Mouse (Mus musculus): ENCODE measurements at regions not wholly inside any gene's neighbourhood (a gene's known extent, or its start where the extent isn't known, plus 50 kb on each side); places are given as distances from the start of the nearest gene placed in this dataset.

DNA sequence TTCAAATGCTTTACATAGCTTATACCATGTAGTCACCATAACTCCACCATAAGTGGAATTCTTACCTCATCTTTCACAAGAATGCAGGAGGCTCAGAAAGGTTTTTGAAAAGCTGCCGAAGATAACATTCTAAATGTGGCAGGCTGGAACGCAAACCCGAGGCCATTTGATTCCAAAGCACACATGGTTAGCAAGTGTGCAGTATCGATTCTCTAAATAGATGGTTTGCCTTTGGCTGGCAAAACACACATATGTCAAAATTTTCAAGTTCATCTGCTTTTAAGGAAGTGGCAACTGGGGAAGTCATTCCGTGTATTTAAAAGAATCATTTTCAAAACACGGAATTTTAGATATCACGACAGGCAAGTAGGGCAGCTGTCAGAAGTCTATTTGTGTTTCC is 609.8 kb downstream of the Actr3 start:
- Histone ChIP-seq H3K4me1 (replicated peaks) (no peaks in the 10 kb centered on the region), H3K9me3 (no peaks in the 10 kb centered on the region), H3K36me3 (no peaks in the 10 kb centered on the region), H3K9ac (replicated peaks) (no peak overlapping the region), H3K4me3 (replicated peaks) (no peak overlapping the region), H3K4me2 (no peak overlapping the region), H3K27me3 (no peaks in the 10 kb centered on the region), H3K27ac (no peak overlapping the region)
- 90% methylated on average over 7 of the region's 7 CpGs for WGBS
- no peak for ATAC-seq (ENCODE audit: insufficient number of reproducible peaks, insufficient read depth, low FRiP score, low TSS enrichment, low read depth)

DNA sequence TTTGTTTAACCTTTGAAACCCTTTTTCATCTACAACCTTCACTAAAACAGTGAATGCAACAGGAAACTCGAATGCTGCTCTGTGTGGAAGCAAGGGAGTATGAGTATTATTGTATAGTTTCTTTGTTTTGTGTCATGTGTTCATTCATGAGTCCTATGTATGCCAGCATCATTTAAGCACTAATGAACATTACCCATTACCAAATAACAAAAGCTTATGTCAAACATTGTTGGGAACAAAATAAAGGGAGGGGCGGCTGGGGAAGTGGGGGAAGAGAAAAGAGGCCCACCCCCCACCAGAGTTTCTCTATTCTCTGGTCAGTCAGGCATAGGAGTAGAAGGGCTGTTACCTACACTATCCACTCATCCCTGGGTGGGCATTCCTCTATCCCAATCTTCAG is 642.5 kb downstream of the Actr3 start:
- Histone ChIP-seq H3K9ac (replicated peaks) (no peak overlapping the region), H3K27me3 (no peaks in the 10 kb centered on the region), H3K27ac (no peak overlapping the region), H3K4me2 (no peak overlapping the region), H3K36me3 (no peaks in the 10 kb centered on the region), H3K4me1 (replicated peaks) (no peaks in the 10 kb centered on the region), H3K9me3 (no peaks in the 10 kb centered on the region), H3K4me3 (replicated peaks) (no peak overlapping the region)
- 72% methylated on average over 2 of the region's 2 CpGs for WGBS
- ATAC-seq (ENCODE audit: insufficient number of reproducible peaks, insufficient read depth, low FRiP score, low TSS enrichment, low read depth), result no peak

DNA sequence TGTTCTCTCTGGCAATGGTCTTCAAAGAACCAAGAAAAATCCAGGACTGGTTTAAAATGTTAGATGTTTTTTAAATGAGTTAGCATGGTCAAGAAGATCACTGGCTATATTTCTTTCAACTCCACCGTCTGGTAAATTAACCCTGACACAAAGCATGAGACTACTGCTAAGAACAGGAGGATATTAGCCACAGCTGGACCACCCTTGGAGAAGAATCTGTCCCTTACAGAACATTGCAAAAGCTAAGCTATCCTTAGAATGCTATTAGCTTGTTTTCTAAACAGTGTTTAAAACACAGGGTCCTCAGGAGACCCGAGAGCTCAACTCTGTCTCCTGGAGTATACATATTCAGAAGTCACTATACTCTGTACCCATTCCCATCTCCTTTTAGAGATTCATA is 644.9 kb downstream of the Actr3 start:
- 46% methylated on average over 2 of the region's 2 CpGs for WGBS
- Histone ChIP-seq H3K4me2 (no peak overlapping the region), H3K27me3 (no peaks in the 10 kb centered on the region), H3K36me3 (no peaks in the 10 kb centered on the region), H3K27ac (no peak overlapping the region), H3K9ac (replicated peaks) (no peak overlapping the region), H3K4me1 (replicated peaks) (no peaks in the 10 kb centered on the region), H3K9me3 (no peaks in the 10 kb centered on the region), H3K4me3 (replicated peaks) (no peak overlapping the region)
- ATAC-seq (ENCODE audit: insufficient number of reproducible peaks, insufficient read depth, low FRiP score, low TSS enrichment, low read depth), result no peak

DNA sequence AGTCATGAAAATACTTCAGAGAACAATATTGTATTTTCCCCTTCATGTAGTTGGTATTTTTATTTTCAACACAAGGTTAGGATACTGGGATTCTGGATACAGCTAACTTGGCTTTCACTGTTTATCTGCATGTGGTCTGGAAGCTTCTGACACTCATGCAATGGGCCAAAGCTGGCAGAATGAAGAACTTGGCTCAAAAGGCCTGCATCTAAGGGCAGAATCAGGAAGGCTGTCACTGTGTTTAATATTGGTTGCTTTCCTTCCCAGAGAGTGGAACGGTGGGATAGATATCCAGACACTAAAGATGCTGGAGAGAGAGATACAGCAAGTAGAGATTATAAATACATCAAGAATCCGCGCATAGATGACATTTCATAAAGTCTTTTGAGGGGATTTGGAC is 645.4 kb downstream of the Actr3 start:
- no peak for ATAC-seq (ENCODE audit: insufficient number of reproducible peaks, insufficient read depth, low FRiP score, low TSS enrichment, low read depth)
- H3K27ac ChIP-seq, result no peak overlapping the region
- H3K9ac ChIP-seq (replicated peaks), result no peak overlapping the region
- H3K27me3 ChIP-seq, result no peaks in the 10 kb centered on the region
- no peaks in the 10 kb centered on the region for H3K9me3 ChIP-seq
- no peak overlapping the region for H3K4me2 ChIP-seq
- no peaks in the 10 kb centered on the region for H3K36me3 ChIP-seq
- WGBS, result 89% methylated on average over 3 of the region's 3 CpGs
- no peak overlapping the region for H3K4me3 ChIP-seq (replicated peaks)
- no peaks in the 10 kb centered on the region for H3K4me1 ChIP-seq (replicated peaks)

DNA sequence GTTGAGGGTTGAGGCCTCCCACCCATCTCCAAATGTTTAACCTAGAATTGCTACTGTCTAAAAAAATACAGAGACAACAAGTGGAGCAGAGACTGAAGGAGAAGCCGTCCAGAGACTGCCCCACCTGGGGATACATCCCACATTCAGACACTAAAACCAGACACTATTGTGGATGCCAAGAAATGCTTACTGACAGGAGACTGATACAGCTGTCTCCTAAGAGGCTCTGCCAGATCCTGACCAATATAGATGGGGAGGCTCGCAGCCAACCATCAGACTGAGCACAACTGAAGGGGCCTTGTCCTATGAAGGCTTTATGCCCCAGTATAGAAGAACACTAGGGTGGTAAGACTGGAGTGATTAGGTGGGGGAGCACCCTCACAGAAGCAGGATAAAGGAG is 652.5 kb downstream of the Actr3 start:
- Histone ChIP-seq H3K36me3 (no peaks in the 10 kb centered on the region), H3K27me3 (no peaks in the 10 kb centered on the region), H3K4me2 (no peak overlapping the region), H3K9ac (replicated peaks) (no peak overlapping the region), H3K9me3 (no peaks in the 10 kb centered on the region), H3K4me1 (replicated peaks) (no peaks in the 10 kb centered on the region), H3K27ac (no peak overlapping the region), H3K4me3 (replicated peaks) (no peak overlapping the region)
- no peak for ATAC-seq (ENCODE audit: insufficient number of reproducible peaks, insufficient read depth, low FRiP score, low TSS enrichment, low read depth)
- WGBS, result 87% methylated on average over 2 of the region's 2 CpGs

DNA sequence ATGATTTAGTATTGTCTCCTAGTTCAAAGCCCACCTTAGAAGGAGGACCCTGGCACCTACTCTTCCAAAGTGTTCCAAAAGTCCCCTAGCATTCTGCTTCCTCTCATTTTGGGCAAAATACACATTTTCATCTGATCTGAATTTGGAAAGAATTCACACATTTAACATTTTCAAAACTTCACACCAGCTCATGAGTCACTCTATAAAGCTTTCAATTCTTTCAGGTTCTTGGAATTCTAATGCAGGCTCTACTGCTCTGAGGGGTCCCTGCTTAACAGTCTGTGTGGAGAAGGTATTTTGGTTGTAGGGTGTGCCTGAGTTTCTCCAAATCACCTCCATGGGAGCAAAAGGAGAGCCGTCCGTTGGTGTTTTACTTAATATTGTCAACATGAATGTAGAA is 657.8 kb downstream of the Actr3 start:
- no peak overlapping the region for H3K4me3 ChIP-seq (replicated peaks)
- no peak overlapping the region for H3K9ac ChIP-seq (replicated peaks)
- H3K36me3 ChIP-seq, result no peaks in the 10 kb centered on the region
- no peaks in the 10 kb centered on the region for H3K9me3 ChIP-seq
- H3K27me3 ChIP-seq, result no peaks in the 10 kb centered on the region
- H3K27ac ChIP-seq, result no peak overlapping the region
- ATAC-seq (ENCODE audit: insufficient number of reproducible peaks, insufficient read depth, low FRiP score, low TSS enrichment, low read depth), result no peak
- H3K4me2 ChIP-seq, result no peak overlapping the region
- no peaks in the 10 kb centered on the region for H3K4me1 ChIP-seq (replicated peaks)
- WGBS, result 91% methylated on average over 2 of the region's 2 CpGs

DNA sequence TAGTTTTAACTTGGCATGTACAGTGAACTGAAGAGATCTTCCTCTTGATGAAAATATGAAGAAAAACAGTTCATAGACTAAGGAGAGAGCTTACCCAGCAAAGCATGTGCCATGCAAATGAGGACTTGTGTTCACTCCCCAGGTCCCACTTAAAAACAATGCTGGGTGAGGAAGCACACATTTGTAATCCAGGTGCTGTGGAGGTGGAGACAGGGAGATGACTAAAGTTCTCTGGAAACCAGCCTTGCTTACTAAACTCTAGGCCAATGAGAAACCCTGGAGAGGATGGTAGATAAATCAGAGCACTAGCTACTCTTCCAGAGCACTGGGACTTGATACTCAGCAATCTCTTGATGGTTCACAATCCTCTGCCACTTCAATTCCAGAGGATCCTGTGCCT is 678.8 kb downstream of the Actr3 start:
- H3K27ac ChIP-seq, result no peak overlapping the region
- H3K4me1 ChIP-seq (replicated peaks), result no peaks in the 10 kb centered on the region
- no peak overlapping the region for H3K4me3 ChIP-seq (replicated peaks)
- no peaks in the 10 kb centered on the region for H3K27me3 ChIP-seq
- no peak overlapping the region for H3K9ac ChIP-seq (replicated peaks)
- H3K9me3 ChIP-seq, result no peaks in the 10 kb centered on the region
- no peak overlapping the region for H3K4me2 ChIP-seq
- H3K36me3 ChIP-seq, result no peaks in the 10 kb centered on the region
- ATAC-seq (ENCODE audit: insufficient number of reproducible peaks, insufficient read depth, low FRiP score, low TSS enrichment, low read depth), result no peak

DNA sequence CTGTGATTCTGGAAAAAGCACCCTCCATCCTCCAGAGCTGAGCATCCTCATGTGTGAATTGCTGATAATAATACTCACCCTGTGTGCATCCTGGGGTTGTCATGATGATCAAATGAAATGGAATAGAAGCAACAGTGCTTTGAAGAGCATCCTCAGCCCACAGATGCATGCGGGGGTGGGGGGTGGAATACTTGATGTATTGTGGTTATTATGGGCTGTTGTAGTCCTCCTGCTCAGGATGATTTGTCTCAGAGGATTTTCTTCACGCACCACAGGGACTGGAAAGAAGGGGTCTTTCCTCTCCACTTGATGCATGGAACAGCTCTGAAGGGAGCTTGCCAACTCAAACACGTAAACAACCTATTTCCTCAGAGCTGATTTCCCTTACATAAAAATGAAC is 694.4 kb upstream of the Dpp10 start:
- no peaks in the 10 kb centered on the region for H3K4me1 ChIP-seq (replicated peaks)
- no peaks in the 10 kb centered on the region for H3K36me3 ChIP-seq
- WGBS, result 71% methylated on average over 3 of the region's 3 CpGs
- H3K4me3 ChIP-seq (replicated peaks), result no peak overlapping the region
- no peak overlapping the region for H3K9ac ChIP-seq (replicated peaks)
- H3K27me3 ChIP-seq, result no peaks in the 10 kb centered on the region
- H3K4me2 ChIP-seq, result no peak overlapping the region
- no peak overlapping the region for H3K27ac ChIP-seq
- no peak for ATAC-seq (ENCODE audit: insufficient number of reproducible peaks, insufficient read depth, low FRiP score, low TSS enrichment, low read depth)
- H3K9me3 ChIP-seq, result no peaks in the 10 kb centered on the region

DNA sequence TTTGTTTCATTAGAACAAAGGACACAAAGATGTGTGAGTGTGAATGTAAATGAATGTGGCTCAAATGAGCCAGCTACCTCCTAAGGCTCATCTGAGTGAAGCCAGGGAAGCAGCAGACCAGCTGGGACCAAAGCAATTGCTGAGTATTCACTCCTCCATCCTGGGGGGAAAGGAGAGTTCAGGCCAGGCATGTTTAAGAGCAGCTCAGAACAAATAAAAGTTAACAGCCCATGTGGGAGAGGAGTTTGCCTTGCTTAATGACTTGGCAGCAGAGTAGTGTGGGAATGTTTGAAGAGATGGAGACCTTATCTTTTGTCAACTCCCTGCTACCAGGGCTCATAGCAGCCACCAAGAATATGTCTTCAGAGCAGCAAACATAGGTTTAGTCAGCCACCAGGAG is 685.0 kb upstream of the Dpp10 start:
- no peaks in the 10 kb centered on the region for H3K36me3 ChIP-seq
- H3K4me1 ChIP-seq (replicated peaks), result no peaks in the 10 kb centered on the region
- no peak for ATAC-seq (ENCODE audit: insufficient number of reproducible peaks, insufficient read depth, low FRiP score, low TSS enrichment, low read depth)
- H3K4me3 ChIP-seq (replicated peaks), result no peak overlapping the region
- no peak overlapping the region for H3K27ac ChIP-seq
- no peak overlapping the region for H3K4me2 ChIP-seq
- no peak overlapping the region for H3K9ac ChIP-seq (replicated peaks)
- no peaks in the 10 kb centered on the region for H3K9me3 ChIP-seq
- H3K27me3 ChIP-seq, result no peaks in the 10 kb centered on the region

DNA sequence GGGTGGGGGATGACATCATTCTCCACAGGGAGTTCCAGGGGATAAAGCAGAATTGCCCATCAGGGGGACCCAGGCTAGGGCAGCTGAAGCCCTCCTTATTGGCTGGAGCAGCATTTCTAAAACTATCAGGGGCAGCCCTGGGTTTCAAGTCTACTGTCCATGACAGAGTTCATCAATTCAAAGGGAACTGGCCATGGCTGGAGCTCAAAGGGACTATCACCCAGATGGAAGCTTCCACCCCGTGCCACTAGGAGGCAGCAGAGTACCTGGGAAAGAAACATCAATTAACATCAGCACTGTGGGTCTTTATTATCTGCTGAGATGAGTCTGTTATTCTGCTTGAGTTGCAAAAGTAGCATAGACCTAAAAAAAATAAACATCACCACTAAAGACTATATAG is 672.7 kb upstream of the Dpp10 start:
- H3K9me3 ChIP-seq, result no peaks in the 10 kb centered on the region
- H3K4me1 ChIP-seq (replicated peaks), result no peaks in the 10 kb centered on the region
- H3K4me2 ChIP-seq, result no peak overlapping the region
- no peak overlapping the region for H3K9ac ChIP-seq (replicated peaks)
- ATAC-seq (ENCODE audit: insufficient number of reproducible peaks, insufficient read depth, low FRiP score, low TSS enrichment, low read depth), result no peak
- H3K27me3 ChIP-seq, result no peaks in the 10 kb centered on the region
- H3K27ac ChIP-seq, result no peak overlapping the region
- WGBS, result 0% methylated on average over 1 of the region's 1 CpGs
- no peak overlapping the region for H3K4me3 ChIP-seq (replicated peaks)
- no peaks in the 10 kb centered on the region for H3K36me3 ChIP-seq

DNA sequence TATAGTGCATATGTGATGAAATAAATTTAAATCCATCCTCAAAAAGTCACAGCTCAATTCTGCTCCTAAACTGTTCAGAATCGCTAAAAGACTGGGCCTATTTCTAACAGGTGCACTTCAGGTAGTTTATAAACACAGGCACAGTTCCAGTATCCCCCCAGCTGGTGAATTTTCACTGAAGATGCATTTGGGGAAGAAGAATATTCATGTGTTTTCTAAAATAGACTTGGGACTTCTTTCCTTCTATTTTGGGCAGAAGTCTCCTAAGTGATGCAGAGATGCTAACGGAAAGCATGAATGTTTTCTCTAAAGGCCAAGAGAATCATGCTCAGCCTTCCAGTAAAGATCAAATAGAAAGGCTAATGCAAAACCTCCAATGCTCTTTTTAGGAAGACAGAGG is 660.9 kb upstream of the Dpp10 start:
- no peaks in the 10 kb centered on the region for H3K36me3 ChIP-seq
- no peaks in the 10 kb centered on the region for H3K27me3 ChIP-seq
- no peak overlapping the region for H3K9ac ChIP-seq (replicated peaks)
- no peak overlapping the region for H3K27ac ChIP-seq
- ATAC-seq (ENCODE audit: insufficient number of reproducible peaks, insufficient read depth, low FRiP score, low TSS enrichment, low read depth), result no peak
- 86% methylated on average over 2 of the region's 2 CpGs for WGBS
- H3K4me2 ChIP-seq, result no peak overlapping the region
- H3K4me1 ChIP-seq (replicated peaks), result no peaks in the 10 kb centered on the region
- H3K9me3 ChIP-seq, result no peaks in the 10 kb centered on the region
- H3K4me3 ChIP-seq (replicated peaks), result no peak overlapping the region

DNA sequence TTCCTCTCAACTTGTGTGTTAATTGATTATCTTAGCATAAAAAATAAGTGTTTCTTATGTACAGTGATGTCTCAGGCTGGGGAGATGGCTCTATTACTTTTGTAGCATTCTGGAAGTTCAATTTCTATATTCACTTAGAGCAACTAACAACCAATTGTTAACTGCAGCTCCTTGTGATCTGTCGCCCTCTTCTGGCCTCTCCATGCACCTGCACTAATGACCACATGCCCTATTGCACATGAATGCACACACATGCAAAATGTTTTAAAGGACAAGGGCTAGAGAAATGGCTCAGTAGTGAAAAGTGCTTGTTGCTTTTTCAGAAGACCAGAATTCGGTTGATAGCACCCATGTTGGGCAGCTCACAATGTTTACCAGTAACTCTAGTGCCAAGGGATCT is 629.1 kb upstream of the Dpp10 start:
- Histone ChIP-seq H3K4me2 (no peak overlapping the region), H3K27ac (no peak overlapping the region), H3K36me3 (no peaks in the 10 kb centered on the region), H3K4me3 (replicated peaks) (no peak overlapping the region), H3K9ac (replicated peaks) (no peak overlapping the region), H3K9me3 (no peaks in the 10 kb centered on the region), H3K27me3 (no peaks in the 10 kb centered on the region), H3K4me1 (replicated peaks) (no peaks in the 10 kb centered on the region)
- ATAC-seq (ENCODE audit: insufficient number of reproducible peaks, insufficient read depth, low FRiP score, low TSS enrichment, low read depth), result no peak
- WGBS, result 30% methylated on average over 2 of the region's 2 CpGs

DNA sequence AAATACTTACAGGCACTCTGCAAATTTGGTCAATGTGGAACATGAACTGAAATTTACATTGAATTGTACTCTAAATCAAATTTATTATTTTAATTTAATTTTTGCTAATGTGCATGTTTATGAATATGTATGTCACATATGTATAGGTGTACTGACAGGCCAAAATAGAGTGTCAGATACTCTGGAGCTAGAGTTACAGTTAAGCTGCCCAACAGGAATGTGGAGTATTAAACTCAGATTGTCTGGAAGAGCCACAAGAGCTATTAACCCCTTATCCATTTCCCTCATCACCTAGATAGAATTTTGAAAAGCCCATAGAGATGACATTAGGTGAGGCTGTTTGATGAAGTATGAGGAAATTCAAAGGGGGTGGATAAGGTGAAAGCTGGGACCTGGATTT is 607.5 kb upstream of the Dpp10 start:
- H3K27ac ChIP-seq, result no peak overlapping the region
- no peaks in the 10 kb centered on the region for H3K27me3 ChIP-seq
- H3K4me2 ChIP-seq, result no peak overlapping the region
- no peaks in the 10 kb centered on the region for H3K36me3 ChIP-seq
- ATAC-seq (ENCODE audit: insufficient number of reproducible peaks, insufficient read depth, low FRiP score, low TSS enrichment, low read depth), result no peak
- no peaks in the 10 kb centered on the region for H3K9me3 ChIP-seq
- H3K9ac ChIP-seq (replicated peaks), result no peak overlapping the region
- no peaks in the 10 kb centered on the region for H3K4me1 ChIP-seq (replicated peaks)
- H3K4me3 ChIP-seq (replicated peaks), result no peak overlapping the region
